Mouse (Mus musculus): Measurements from ENCODE around the gene Zfp750. TPM values are rescaled to one million over a fixed set of nuclear protein-coding genes. Genes with fewer than 3 reads are reported as not detected.

The Zfp750 gene
- polyA plus RNA-seq, 1 experiment: 2.4 TPM

DNA sequence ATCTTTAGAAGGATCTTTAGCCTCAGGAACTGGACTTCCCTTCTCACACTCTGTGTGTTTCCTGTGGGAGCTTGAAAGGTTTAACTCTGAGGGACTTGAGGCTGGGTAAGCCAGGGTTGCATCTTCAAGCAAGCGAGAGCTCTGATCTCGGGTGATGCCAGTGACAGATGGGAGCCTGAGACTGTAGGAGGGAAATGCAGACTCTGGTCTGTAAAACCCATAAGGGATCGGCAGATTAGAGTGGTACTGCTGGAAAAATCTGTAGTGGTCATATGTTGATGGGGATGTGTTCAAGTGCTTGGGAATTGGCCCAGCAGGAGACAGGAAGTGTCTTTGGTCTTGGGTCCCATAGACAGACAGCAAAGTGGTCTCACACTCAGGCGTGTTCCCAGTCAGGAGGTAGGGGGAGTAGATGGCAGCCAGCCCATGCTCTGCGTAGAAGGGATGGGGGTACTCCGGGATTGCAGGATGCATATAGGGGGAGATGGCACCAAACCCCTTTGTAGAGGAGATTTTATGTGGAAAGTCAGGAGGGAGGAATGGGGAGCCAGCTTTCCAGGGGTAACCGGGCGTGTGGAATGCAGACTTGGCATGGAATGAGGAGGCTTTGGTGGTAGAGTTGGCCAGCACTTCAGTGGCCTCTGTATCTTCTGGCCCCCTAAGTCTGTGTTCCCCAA lies 6.1 kb downstream of the Zfp750 start:
- no peaks in the 10 kb centered on the region for H3K4me1 ChIP-seq (replicated peaks; ENCODE audit: control insufficient read depth, insufficient read depth, low read length)
- H3K4me3 ChIP-seq (ENCODE audit: control insufficient read depth, insufficient read depth, low read length): no peak overlapping the region
- TF ChIP-seq CTCF (IDR thresholded peaks at IDR 0.05; ENCODE audit: borderline replicate concordance, control insufficient read depth, extremely low read depth, insufficient read depth, low read length, poor library complexity) (no peak), POLR2A (IDR thresholded peaks at IDR 0.05; ENCODE audit: control insufficient read depth, extremely low read depth, insufficient read depth, low read length, poor library complexity) (no peak)
- no peak for DNase-seq
- WGBS: 92% methylated on average over 8 of the region's 8 CpGs
- H3K27me3 ChIP-seq (ENCODE audit: control insufficient read depth, insufficient read depth, low read length): no peaks in the 10 kb centered on the region
- H3K36me3 ChIP-seq (ENCODE audit: control insufficient read depth, insufficient read depth, low read length): no peaks in the 10 kb centered on the region
- no peak overlapping the region for H3K27ac ChIP-seq (ENCODE audit: control insufficient read depth, insufficient read depth, low read length)

DNA sequence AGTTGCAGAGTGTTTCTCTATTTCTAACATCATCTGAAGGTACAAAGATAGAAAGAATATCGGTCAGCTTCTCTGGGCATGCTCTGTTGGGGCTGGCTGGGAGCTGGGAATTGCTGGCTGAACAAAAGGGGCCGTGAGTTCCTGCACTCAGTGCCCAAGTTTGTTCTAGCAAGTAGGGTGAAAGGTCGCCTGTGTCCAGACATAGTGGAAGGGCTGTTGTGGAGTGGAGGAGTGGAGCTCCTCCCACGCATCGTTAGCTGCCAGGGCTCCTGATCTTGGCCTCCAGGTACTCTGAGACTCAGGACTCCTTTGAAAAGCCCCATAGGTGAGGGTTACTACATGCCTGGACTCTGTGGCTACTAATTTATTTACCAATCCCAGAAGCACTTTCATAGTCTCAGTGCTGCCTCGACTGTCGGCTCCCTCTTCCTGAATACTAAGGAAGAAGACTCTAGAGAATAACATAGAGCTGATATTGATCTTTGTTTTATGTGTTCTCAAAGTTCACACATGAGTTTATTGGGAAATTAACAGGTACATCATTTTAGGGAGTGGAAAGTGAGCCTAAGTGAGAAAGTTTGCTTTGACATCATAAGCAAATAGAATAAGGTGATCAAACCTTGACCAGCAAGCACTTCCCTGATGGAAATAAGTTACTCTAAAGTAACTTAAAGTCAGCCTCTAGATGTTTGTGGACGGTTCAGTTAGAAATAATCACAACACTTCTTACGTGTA lies 8.5 kb downstream of the Zfp750 start:
- TF ChIP-seq POLR2A (IDR thresholded peaks at IDR 0.05; ENCODE audit: control insufficient read depth, extremely low read depth, insufficient read depth, low read length, poor library complexity): no peak
- no peak for TF ChIP-seq CTCF (IDR thresholded peaks at IDR 0.05; ENCODE audit: borderline replicate concordance, control insufficient read depth, extremely low read depth, insufficient read depth, low read length, poor library complexity)
- H3K36me3 ChIP-seq (ENCODE audit: control insufficient read depth, insufficient read depth, low read length): peaks cover under 1% of the 10 kb centered on the region; the same call in 1 of the 2 replicates
- H3K4me3 ChIP-seq (ENCODE audit: control insufficient read depth, insufficient read depth, low read length): no peak overlapping the region
- WGBS: 94% methylated on average over 9 of the region's 9 CpGs
- DNase-seq: no peak
- H3K27me3 ChIP-seq (ENCODE audit: control insufficient read depth, insufficient read depth, low read length): no peaks in the 10 kb centered on the region
- no peaks in the 10 kb centered on the region for H3K4me1 ChIP-seq (replicated peaks; ENCODE audit: control insufficient read depth, insufficient read depth, low read length)
- no peak overlapping the region for H3K27ac ChIP-seq (ENCODE audit: control insufficient read depth, insufficient read depth, low read length)

DNA sequence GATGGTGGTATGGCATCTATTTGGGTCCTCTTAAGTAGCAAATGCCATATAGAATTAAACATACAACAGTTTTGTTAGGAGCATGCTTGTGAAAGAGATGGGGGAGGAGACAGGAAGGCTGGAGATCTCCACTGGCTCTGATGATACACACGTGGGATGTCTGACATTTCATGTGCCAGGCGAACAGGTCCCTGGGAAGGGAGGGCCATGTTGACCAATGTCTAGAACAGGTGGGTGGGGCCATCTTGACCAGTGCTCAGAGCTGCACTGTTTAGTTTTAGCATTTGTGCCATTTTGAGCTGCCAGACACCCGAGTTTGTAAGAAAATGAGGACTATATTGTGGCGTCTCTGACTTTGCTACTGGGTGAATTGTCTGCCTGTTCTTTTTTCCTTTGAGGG lies 10.7 kb downstream of the Zfp750 start:
- Histone ChIP-seq H3K36me3 (ENCODE audit: control insufficient read depth, insufficient read depth, low read length) (peaks cover 5% of the 10 kb centered on the region; the same call in 1 of the 2 replicates), H3K27me3 (ENCODE audit: control insufficient read depth, insufficient read depth, low read length) (no peaks in the 10 kb centered on the region), H3K4me1 (replicated peaks; ENCODE audit: control insufficient read depth, insufficient read depth, low read length) (no peaks in the 10 kb centered on the region), H3K4me3 (ENCODE audit: control insufficient read depth, insufficient read depth, low read length) (no peak overlapping the region), H3K27ac (ENCODE audit: control insufficient read depth, insufficient read depth, low read length) (no peak overlapping the region)
- TF ChIP-seq CTCF (IDR thresholded peaks at IDR 0.05; ENCODE audit: borderline replicate concordance, control insufficient read depth, extremely low read depth, insufficient read depth, low read length, poor library complexity) (no peak), POLR2A (IDR thresholded peaks at IDR 0.05; ENCODE audit: control insufficient read depth, extremely low read depth, insufficient read depth, low read length, poor library complexity) (no peak)
- DNase-seq: no peak
- 91% methylated on average over 4 of the region's 4 CpGs for WGBS

DNA sequence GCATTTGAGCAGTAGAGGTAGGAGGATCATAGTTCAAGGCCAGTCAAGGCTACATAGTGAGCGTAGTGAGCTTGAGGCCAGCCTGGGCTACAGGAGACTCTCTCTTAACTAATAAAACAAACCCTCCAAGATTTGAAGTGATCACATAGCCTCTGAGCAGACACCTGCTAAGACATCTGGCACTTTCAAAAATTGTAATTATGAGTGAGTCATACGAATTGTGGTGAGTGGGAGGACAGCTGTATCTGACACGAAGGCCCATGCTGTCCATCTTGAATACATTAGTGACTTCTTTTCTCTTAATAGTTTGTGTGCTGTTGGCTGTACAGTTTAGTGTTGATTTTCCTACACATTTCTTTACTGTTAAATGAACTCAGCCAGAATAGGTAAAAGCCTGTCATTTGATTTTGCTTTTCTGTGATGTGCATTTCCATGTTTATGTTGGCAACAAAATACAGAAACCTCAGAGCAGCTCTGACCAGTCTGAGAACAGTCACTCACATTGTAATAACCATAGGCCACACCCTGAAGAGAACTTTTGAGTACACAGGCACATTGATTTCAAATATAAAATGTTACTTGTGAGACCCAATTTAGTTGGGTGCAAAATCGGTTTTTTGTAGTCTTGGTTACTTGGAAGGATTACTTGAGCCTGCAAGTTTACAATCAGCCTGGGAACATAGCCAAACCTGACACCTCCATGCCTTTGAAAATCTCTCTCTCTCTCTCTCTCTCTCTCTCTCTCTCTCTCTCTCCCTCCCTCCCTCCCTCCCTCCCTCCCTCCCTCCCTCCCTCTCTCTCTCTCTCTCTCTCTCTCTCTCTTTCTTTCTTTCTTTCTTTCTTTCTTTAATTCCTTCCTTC lies 16.9 kb downstream of the Zfp750 start:
- no peak overlapping the region for H3K4me3 ChIP-seq (ENCODE audit: control insufficient read depth, insufficient read depth, low read length)

DNA sequence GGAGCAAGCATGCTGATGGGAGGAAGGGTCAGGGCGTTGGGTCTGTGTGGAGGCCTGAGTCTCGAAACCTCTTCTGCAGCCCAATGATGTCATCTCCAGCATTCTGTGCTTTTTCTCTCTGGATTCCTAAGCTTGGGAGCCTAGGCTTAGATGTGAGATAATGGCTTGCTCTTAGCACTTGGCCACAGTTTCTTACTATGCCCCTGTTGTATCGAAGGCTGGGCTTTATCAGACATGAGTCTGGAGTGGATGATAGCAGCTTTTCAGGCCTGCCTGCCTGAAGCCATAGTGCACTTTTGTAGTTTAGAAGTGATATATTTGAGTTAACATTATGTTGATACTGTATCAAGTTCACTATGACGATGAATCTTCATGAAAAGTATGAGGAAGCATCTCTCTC lies 17.6 kb downstream of the Zfp750 start:
- DNase-seq: no peak
- peaks cover 17% of the 10 kb centered on the region for H3K36me3 ChIP-seq (ENCODE audit: control insufficient read depth, insufficient read depth, low read length)
- no peak overlapping the region for H3K4me3 ChIP-seq (ENCODE audit: control insufficient read depth, insufficient read depth, low read length)
- H3K27me3 ChIP-seq (ENCODE audit: control insufficient read depth, insufficient read depth, low read length): no peaks in the 10 kb centered on the region
- no peak overlapping the region for H3K27ac ChIP-seq (ENCODE audit: control insufficient read depth, insufficient read depth, low read length)
- H3K4me1 ChIP-seq (replicated peaks; ENCODE audit: control insufficient read depth, insufficient read depth, low read length): no peaks in the 10 kb centered on the region
- WGBS: 98% methylated on average over 4 of the region's 4 CpGs
- TF ChIP-seq CTCF (IDR thresholded peaks at IDR 0.05; ENCODE audit: borderline replicate concordance, control insufficient read depth, extremely low read depth, insufficient read depth, low read length, poor library complexity) (no peak), POLR2A (IDR thresholded peaks at IDR 0.05; ENCODE audit: control insufficient read depth, extremely low read depth, insufficient read depth, low read length, poor library complexity) (no peak)

More for the DNA sequence above, 16.9 kb downstream of the Zfp750 start:
- no peak for TF ChIP-seq POLR2A (IDR thresholded peaks at IDR 0.05; ENCODE audit: control insufficient read depth, extremely low read depth, insufficient read depth, low read length, poor library complexity)
- no peaks in the 10 kb centered on the region for H3K4me1 ChIP-seq (replicated peaks; ENCODE audit: control insufficient read depth, insufficient read depth, low read length)
- H3K27me3 ChIP-seq (ENCODE audit: control insufficient read depth, insufficient read depth, low read length): no peaks in the 10 kb centered on the region
- peaks cover 17% of the 10 kb centered on the region for H3K36me3 ChIP-seq (ENCODE audit: control insufficient read depth, insufficient read depth, low read length)
- WGBS: 85% methylated on average over 4 of the region's 4 CpGs
- DNase-seq: no peak
- no peak overlapping the region for H3K27ac ChIP-seq (ENCODE audit: control insufficient read depth, insufficient read depth, low read length)

DNA sequence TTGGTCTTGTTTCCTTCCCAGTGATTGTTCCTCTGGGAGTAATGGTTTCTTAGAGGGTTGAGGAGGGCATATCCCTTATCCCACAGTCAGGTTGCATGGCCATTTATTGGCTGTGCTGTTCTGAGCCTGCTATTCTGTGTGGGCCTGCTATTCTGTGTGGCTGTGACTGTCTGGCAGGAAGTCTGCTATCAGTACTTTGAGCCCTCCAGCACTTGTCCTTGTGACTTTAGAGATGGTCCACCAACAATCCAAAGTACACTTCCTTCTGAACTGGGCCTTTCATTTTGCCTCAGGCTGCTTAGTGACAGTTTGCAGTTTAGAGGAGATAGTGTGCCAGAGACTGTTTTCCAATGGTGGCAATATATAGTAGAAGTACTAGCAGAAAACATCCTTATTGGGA lies 18.5 kb downstream of the Zfp750 start:
- Histone ChIP-seq H3K4me3 (ENCODE audit: control insufficient read depth, insufficient read depth, low read length) (no peak overlapping the region), H3K36me3 (ENCODE audit: control insufficient read depth, insufficient read depth, low read length) (peaks cover 15% of the 10 kb centered on the region), H3K27me3 (ENCODE audit: control insufficient read depth, insufficient read depth, low read length) (no peaks in the 10 kb centered on the region), H3K27ac (ENCODE audit: control insufficient read depth, insufficient read depth, low read length) (no peak overlapping the region), H3K4me1 (replicated peaks; ENCODE audit: control insufficient read depth, insufficient read depth, low read length) (no peaks in the 10 kb centered on the region)
- DNase-seq: no peak
- TF ChIP-seq POLR2A (IDR thresholded peaks at IDR 0.05; ENCODE audit: control insufficient read depth, extremely low read depth, insufficient read depth, low read length, poor library complexity): no peak
- no peak for TF ChIP-seq CTCF (IDR thresholded peaks at IDR 0.05; ENCODE audit: borderline replicate concordance, control insufficient read depth, extremely low read depth, insufficient read depth, low read length, poor library complexity)
